Mouse (Mus musculus): ENCODE measurements around the gene Ddx24. TPM values are rescaled to one million over a fixed set of nuclear protein-coding genes. Genes with fewer than 3 reads are reported as not detected.

The Ddx24 gene
- polyA plus RNA-seq (2021; fragmentation: Nextera tagmentation): 288 and 319 TPM in 2 replicates
- long read RNA-seq, experiment 1, full-length matches to known transcripts: 221 of 328 reads
- long read RNA-seq, experiment 1, partial matches to known transcripts: 95 of 328 reads
- long read RNA-seq, experiment 1, other reads (novel, unspliced or antisense): 12 of 328 reads
- long read RNA-seq, experiment 2, full-length matches to known transcripts: 863 of 1,072 reads
- long read RNA-seq, experiment 2, partial matches to known transcripts: 75 of 1,072 reads
- long read RNA-seq, experiment 2, other reads (novel, unspliced or antisense): 134 of 1,072 reads

DNA sequence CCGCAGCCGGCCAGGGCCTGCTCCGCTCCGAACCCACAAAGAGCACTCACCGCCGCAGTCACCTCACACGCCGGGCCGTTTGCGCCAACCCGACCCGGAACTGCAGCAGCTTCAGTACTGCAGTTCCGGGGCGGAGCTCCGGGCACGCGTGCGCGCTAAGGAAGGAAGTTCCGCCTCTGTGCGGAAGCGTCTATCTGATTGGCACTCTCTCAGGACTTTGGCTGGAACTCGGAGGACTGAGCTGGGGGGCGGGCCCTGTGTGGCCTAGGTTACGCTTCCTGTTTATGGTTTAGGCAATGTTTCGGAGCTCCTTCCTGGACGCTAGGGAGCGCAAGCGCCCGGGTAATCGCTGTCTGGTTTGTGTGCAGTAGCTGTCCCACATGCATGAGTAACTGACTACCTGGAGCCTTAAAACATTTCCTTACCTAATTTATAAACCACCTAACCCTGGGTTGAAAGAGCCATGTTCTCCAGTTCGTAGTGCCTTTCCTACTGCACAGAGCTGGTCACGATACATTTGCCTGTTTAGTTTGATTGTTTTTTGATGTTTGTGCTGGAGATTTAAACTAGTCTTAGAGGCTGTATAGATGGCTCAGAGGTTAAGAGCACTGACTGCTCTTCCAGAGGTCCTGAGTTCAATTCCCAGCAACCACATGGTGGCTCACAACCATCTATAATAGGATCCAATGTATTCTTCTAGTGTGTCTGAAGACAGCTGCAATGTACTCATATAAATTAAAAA lies at the start of gene Ddx24:
Ddx24 (minus strand) TSS at position 102 of the 742 bp plus-strand sequence.

DNA sequence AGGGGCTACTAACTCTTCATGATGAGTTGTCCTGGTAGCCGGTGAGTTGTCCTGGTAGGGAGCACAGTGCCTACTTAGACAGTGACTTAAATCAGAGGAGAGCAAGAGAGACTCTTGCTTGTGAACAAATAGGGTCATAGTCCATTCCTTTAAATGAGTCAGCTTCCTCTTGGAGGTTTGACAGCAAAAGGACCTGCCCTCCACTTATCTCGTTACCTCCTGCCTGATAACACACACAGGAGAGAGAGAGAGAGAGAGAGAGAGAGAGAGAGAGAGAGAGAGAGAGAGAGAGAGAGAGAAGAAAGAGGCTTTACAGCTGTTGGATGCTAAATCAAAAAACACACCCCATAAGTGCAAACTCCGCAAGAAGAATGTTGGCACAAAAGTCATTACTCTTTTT lies 31.5 kb upstream of the Ddx24 start, which contains the start of gene Ifi27l2b:
Ifi27l2b (minus strand) TSS at position 84 of the 400 bp plus-strand sequence.

GRCm38 (mm10) chr12:103443524-103443923 lies 17.9 kb upstream of the Ddx24 start, which contains the start of gene Ifi27l2a:
Gene Ifi27l2a (minus strand): TSS chr12:103443680.

GRCm38 (mm10) chr12:103433986-103434731 lies 8.5 kb upstream of the Ddx24 start, which contains the start of gene Ifi27:
Gene Ifi27 (plus strand): TSS chr12:103434211.

GRCm38 (mm10) chr12:103407720-103408119 lies 17.9 kb downstream of the Ddx24 start, which contains the start of gene 9330161L09Rik:
Gene 9330161L09Rik (minus strand): TSS chr12:103407820.

DNA sequence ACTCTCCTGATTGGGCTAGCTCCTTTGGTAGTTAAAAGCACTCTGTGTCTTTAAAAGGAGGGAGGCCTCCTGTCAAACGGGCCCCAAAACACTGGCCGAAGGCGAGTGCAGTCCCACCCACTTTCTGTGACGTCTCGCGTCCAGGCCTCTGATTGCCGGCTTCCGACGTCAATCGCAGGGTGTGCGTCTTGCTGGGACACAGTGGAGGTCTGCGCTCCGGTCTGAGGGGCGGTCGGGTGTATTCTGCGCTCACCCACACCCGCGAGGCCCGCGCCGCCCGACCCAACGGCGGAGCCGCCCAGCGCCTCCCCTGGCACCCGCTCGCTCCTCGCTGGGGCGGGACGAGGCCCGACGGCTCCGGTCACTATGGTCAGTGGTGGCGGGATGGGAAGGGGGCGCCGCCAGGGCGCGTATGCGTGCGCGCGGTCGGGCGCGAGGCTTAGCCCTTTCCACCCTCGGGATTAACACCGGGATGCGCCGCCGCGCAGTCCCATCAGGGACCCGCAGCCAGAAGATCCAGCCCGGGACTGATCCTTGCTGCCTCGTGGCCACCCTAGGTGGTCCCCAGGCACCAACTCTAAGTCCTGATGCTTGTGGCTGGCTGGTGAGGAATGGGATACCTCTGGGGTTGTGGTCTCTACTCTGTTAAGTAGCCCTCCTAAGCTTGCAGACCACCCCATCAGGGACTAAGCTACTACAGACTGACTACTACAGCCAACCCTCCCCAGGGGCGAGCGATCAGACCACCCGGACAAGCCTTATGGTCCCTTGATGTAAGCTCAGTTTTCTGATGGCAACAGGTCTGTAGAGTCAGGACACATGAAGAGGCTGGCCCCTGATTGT lies 36.9 kb downstream of the Ddx24 start, which contains the start of gene Otub2:
Otub2 (plus strand) TSS at position 178 of the 843 bp plus-strand sequence.

Other genes starting within 250 kb of the Ddx24 start
- 2.1 TPM in 2 replicates for gene Prima1, start 183.7 kb downstream of the Ddx24 start, polyA plus RNA-seq (2021; fragmentation: Nextera tagmentation)
- gene Fam181a, start 114.9 kb downstream of the Ddx24 start, polyA plus RNA-seq (2021; fragmentation: Nextera tagmentation): 2.2 and 3.4 TPM in 2 replicates
- 1.8 and 2.1 TPM in 2 replicates for gene Asb2, start 69.8 kb downstream of the Ddx24 start, polyA plus RNA-seq (2021; fragmentation: Nextera tagmentation)
- 29.6 and 30.0 TPM in 2 replicates for gene Otub2, start 37.1 kb downstream of the Ddx24 start, polyA plus RNA-seq (2021; fragmentation: Nextera tagmentation)
- gene 9330161L09Rik, start 18.0 kb downstream of the Ddx24 start, polyA plus RNA-seq (2021; fragmentation: Nextera tagmentation): 0.19 and 0.38 TPM in 2 replicates
- gene Ifi27, start 8.4 kb upstream of the Ddx24 start, polyA plus RNA-seq (2021; fragmentation: Nextera tagmentation): 143 and 254 TPM in 2 replicates
- 21.0 and 37.1 TPM in 2 replicates for gene Ifi27l2a, start 17.9 kb upstream of the Ddx24 start, polyA plus RNA-seq (2021; fragmentation: Nextera tagmentation)
- not detected in 2 replicates for gene Ifi27l2b, start 31.4 kb upstream of the Ddx24 start, polyA plus RNA-seq (2021; fragmentation: Nextera tagmentation)
- 9.5 and 10.3 TPM in 2 replicates for gene Ppp4r4, start 106.5 kb upstream of the Ddx24 start, polyA plus RNA-seq (2021; fragmentation: Nextera tagmentation)
- not detected in 2 replicates for gene Serpina10, start 205.6 kb upstream of the Ddx24 start, polyA plus RNA-seq (2021; fragmentation: Nextera tagmentation)
- not detected in 2 replicates for gene Serpina6, start 231.4 kb upstream of the Ddx24 start, polyA plus RNA-seq (2021; fragmentation: Nextera tagmentation)

All from layer of hippocampus, adult 6 months (tissue).